Mouse (Mus musculus): ENCODE measurements around the gene Sash1. TPM values are rescaled to one million over a fixed set of nuclear protein-coding genes. Genes with fewer than 3 reads are reported as not detected.

Gene Sash1
- polyA plus RNA-seq (2012; rRNA removed) = 15.5 and 15.9 TPM in 2 replicates

GRCm38 (mm10) chr10:8885630-8886527 lies at the start of gene Sash1:
TSS of gene Sash1 (minus strand) at chr10:8886070.

All from central nervous system, embryonic 11.5 days (tissue).